Mouse (Mus musculus) bone marrow macrophage, adult 2 months (primary cell): ENCODE data around the gene Fbxo8.

Experiments used
- CTCF ChIP-seq: IDR thresholded peaks from 2 replicates; pipeline ENCODE4 v1.5.1; 2012; ENCODE audit warnings: low read depth, mild to moderate bottlenecking, low read length, moderate library complexity
- POLR2A ChIP-seq: IDR thresholded peaks from 2 replicates; pipeline ENCODE4 v1.6.1; 2012; ENCODE audit warnings: mild to moderate bottlenecking, low read depth, low read length, borderline replicate concordance

- no peak for TF ChIP-seq POLR2A
- no peak for TF ChIP-seq CTCF
Measured at GRCm38 (mm10) chr8:56589004-56589403, 38.1 kb downstream of the Fbxo8 start.
